ENCODE assay signal across 8 mouse cellular contexts in the genomic region with DNA sequence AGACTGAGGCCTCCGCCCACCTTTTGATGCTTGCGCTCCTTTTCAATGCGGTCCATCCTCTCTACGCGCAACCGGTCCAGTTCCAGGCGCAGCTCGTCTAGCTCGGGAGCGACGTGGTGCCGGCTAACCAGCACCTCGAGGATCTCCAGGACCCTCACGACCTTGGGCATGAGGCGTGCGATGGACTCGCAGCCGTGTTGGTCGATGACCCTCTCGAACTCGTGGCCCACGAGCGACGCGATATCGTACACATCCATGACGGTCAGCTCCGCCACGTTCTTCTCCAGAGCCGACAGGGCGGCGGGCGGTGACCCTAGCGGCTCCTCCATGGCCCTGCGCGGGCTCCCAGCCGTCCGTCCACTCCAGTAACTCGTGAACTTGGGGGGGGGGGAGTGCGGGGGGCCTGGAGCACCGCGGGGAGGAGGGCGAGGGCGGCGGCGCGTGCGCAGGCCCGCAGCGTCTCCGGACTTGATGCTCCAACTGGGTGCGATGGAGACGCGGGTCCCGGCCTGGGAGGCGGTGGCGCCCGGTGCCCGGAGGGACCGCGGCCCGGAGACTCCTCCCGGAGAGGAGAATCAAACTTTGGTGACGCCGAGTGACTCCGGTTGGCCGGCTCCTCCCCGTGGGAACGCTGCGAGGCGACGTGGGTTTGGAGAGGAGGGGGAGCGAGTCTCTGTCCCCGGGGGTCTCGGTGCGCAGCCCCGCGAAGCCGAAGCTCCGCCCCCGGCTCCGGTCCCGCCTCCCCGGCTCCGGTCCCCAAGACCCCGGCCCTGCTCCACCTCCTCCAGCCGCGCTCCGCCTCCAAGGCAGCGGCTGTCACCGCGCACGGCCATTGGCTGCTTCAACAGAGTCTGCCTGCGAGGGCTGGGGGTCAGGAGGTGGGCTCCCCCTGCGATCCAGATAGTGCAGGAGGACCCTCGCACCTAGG. TPM values are rescaled to one million over a fixed set of nuclear protein-coding genes. Genes with fewer than 3 reads are reported as not detected.
DNase-seq lines count a peak whose midpoint lies in the region; ATAC-seq and TF ChIP-seq lines count a peak whose summit lies in the region.

A gene (minus strand): TSS at position 737 of the 928 bp plus-strand sequence.

- no peaks in the 10 kb centered on the region for H3K27me3 ChIP-seq in ES-Bruce4 (ENCODE audit: control insufficient read depth, insufficient read depth, low read length, poor library complexity, severe bottlenecking)
- H3K27me3 ChIP-seq in forebrain, embryonic 16.5 days (replicated peaks; ENCODE audit: control insufficient read depth, insufficient read depth, low read length) = no peaks in the 10 kb centered on the region; the same call in 1 of the 2 replicates
- H3K27me3 ChIP-seq in lung, embryonic 14.5 days (ENCODE audit: insufficient read depth, low read length) = no peaks in the 10 kb centered on the region

- no peak for TF ChIP-seq POLR2A in ES-Bruce4 (IDR thresholded peaks at IDR 0.05; ENCODE audit: insufficient read depth, low read length)

- ATAC-seq in cerebellum, adult (ENCODE audit: insufficient number of reproducible peaks, low FRiP score, low TSS enrichment) = peak; percentile 56; the same call in 1 of the 2 replicates
- peak; percentile 96 for ATAC-seq in forebrain, embryonic 16.5 days
- peak; percentile 92 for ATAC-seq in lung, embryonic 14.5 days (ENCODE audit: insufficient read depth)

- TF ChIP-seq EP300 in ES-Bruce4 (IDR thresholded peaks at IDR 0.05; ENCODE audit: insufficient read depth, low read depth, low read length) = 0 out of 2 replicates have a peak, but pooled peaks have one; percentile 9

- H3K4me3 ChIP-seq in ES-Bruce4 (ENCODE audit: low read depth, low read length) = peak within 1 kb of the TSS; percentile 71
- peak within 1 kb of the TSS; percentile 85 for H3K4me3 ChIP-seq in forebrain, embryonic 16.5 days (replicated peaks; ENCODE audit: low read length)
- peak within 1 kb of the TSS; percentile 69 for H3K4me3 ChIP-seq in layer of hippocampus, adult 2 months
- H3K4me3 ChIP-seq in lung, embryonic 14.5 days (ENCODE audit: low read depth, low read length) = peak within 1 kb of the TSS; percentile 76

- no peak for TF ChIP-seq CTCF in ES-Bruce4 (IDR thresholded peaks at IDR 0.05; ENCODE audit: low read depth, low read length)
- TF ChIP-seq CTCF in layer of hippocampus, adult 2 months (conservative IDR thresholded peaks at IDR 0.05) = no peak
- no peak for TF ChIP-seq CTCF in lung, embryonic 14.5 days (IDR thresholded peaks at IDR 0.05; ENCODE audit: low read depth)

- H3K4me1 ChIP-seq in ES-Bruce4 (ENCODE audit: control insufficient read depth, insufficient read depth, low read length) = no peaks in the 10 kb centered on the region
- H3K4me1 ChIP-seq in forebrain, embryonic 16.5 days (replicated peaks; ENCODE audit: control insufficient read depth, insufficient read depth, low read length) = peaks cover 31% of the 10 kb centered on the region
- peaks cover 10% of the 10 kb centered on the region; the same call in 1 of the 2 replicates for H3K4me1 ChIP-seq in lung, embryonic 14.5 days (ENCODE audit: insufficient read depth)

- H3K27ac ChIP-seq in ES-Bruce4 (ENCODE audit: insufficient read depth, low read length) = peak within 1 kb of the TSS; percentile 59
- peak within 1 kb of the TSS; percentile 70 for H3K27ac ChIP-seq in forebrain, embryonic 16.5 days (ENCODE audit: low read length)
- peak within 1 kb of the TSS; percentile 96 for H3K27ac ChIP-seq in layer of hippocampus, adult 2 months
- peak within 1 kb of the TSS; percentile 79 for H3K27ac ChIP-seq in lung, embryonic 14.5 days (ENCODE audit: low read depth)

- peak within 1 kb of the TSS; percentile 79 for H3K4me2 ChIP-seq in forebrain, embryonic 16.5 days (ENCODE audit: low read length)
- H3K4me2 ChIP-seq in lung, embryonic 14.5 days = peak within 1 kb of the TSS; percentile 90

- no peaks in the 10 kb centered on the region for H3K9me3 ChIP-seq in ES-Bruce4 (replicated peaks; ENCODE audit: control insufficient read depth, insufficient read depth, low read length, poor library complexity, severe bottlenecking)
- H3K9me3 ChIP-seq in forebrain, embryonic 16.5 days (ENCODE audit: control insufficient read depth, low read length) = no peaks in the 10 kb centered on the region
- no peaks in the 10 kb centered on the region for H3K9me3 ChIP-seq in lung, embryonic 14.5 days (ENCODE audit: low read depth, low read length)

- no peaks in the 10 kb centered on the region; the same call in 1 of the 2 replicates for H3K36me3 ChIP-seq in ES-Bruce4 (ENCODE audit: control insufficient read depth, insufficient read depth, low read length, poor library complexity, severe bottlenecking)
- no peaks in the 10 kb centered on the region for H3K36me3 ChIP-seq in forebrain, embryonic 16.5 days (ENCODE audit: control insufficient read depth, insufficient read depth)
- no peaks in the 10 kb centered on the region for H3K36me3 ChIP-seq in lung, embryonic 14.5 days (ENCODE audit: insufficient read depth)

- peak; percentile 82 for DNase-seq in heart, postnatal 25 days (ENCODE audit: low spot score)
- DNase-seq in layer of hippocampus, adult 2 months (ENCODE audit: low spot score in 2 of 2) = peak; percentile 72 to 80
- DNase-seq in lung, embryonic 14.5 days = peak; percentile 92
- peak; percentile 61 for DNase-seq in ovary, postnatal 10 days (ENCODE audit: low spot score)
- peak; percentile 83 to 89 for DNase-seq in thymus, postnatal 36 days

- under 1% methylated on average over 77 of the region's 96 CpGs for WGBS in forebrain, embryonic 16.5 days
- under 1% methylated on average over 83 of the region's 96 CpGs for WGBS in lung, embryonic 14.5 days

- H3K9ac ChIP-seq in ES-Bruce4 (ENCODE audit: low read depth, poor library complexity, severe bottlenecking) = peak within 1 kb of the TSS; percentile 78
- H3K9ac ChIP-seq in forebrain, embryonic 16.5 days (replicated peaks; ENCODE audit: low read depth, low read length) = peak within 1 kb of the TSS; percentile 76
- H3K9ac ChIP-seq in lung, embryonic 14.5 days = peak within 1 kb of the TSS; percentile 74

- intact Hi-C loops in heart, postnatal 25 days (cut with DNase I) = loop anchor here (10.0 kb wide), 1 partner anchor 176 kb away; no protein-coding TSS in a partner anchor

RNA-seq across cellular contexts. Expression of the gene that starts here (rescaled TPM):
- polyA plus RNA-seq in ES-Bruce4 (2011; ENCODE audit: insufficient read depth, insufficient read length, low read depth, missing spikeins) = 16.6 and 18.0 TPM in 2 replicates
- polyA plus RNA-seq in forebrain, embryonic 16.5 days (2015; fragmentation: Nextera tagmentation; extraction: Ambion mirVana) = 9.7 and 11.8 TPM in 2 replicates
- 100 to 1,000 TPM; 191 to 222 TPM for total RNA-seq in heart, postnatal 25 days (2021)
- total RNA-seq in layer of hippocampus, adult 2 months (2021) = 10 to 100 TPM; 69.1 to 78.2 TPM
- polyA plus RNA-seq in lung, embryonic 14.5 days (2014; fragmentation: Nextera tagmentation; extraction: Ambion mirVana) = 20.3 and 21.1 TPM in 2 replicates

Comparison
In these comparisons a context has a peak if more than half of its experiments do, and no peak if none do; other contexts are left out.
1. Peak in every context shown above with its lines: DNase-seq, ATAC-seq, H3K4me3 ChIP-seq and H3K27ac ChIP-seq.